Mouse (Mus musculus) gastrocnemius, adult 2 months (tissue): ENCODE measurements around the gene 2210407C18Rik. TPM values are rescaled to one million over a fixed set of nuclear protein-coding genes. Genes with fewer than 3 reads are reported as not detected.

ENCODE experiments used
- DNase-seq: peaks from one replicate; pipeline ENCODE4 v3.0.0; 2022
- H3K27ac ChIP-seq: fragments of 200-600 bp; 2 replicates; pipeline ENCODE4 v1.8.1; 2022; ENCODE audit warnings: mild to moderate bottlenecking
- H3K4me3 ChIP-seq: fragments of 200-600 bp; 2 replicates; pipeline ENCODE4 v1.8.1; 2022; ENCODE audit warnings: mild to moderate bottlenecking, moderate library complexity
- CTCF ChIP-seq: fragments of 200-600 bp; IDR thresholded peaks from 2 replicates; pipeline ENCODE4 v1.8.1; 2022; ENCODE audit warnings: antibody characterized with exemption, mild to moderate bottlenecking, moderate library complexity
- intact Hi-C: fragments of 180-260 bp; cut with DNase I; formaldehyde crosslinking; loops from one replicate; pipeline ENCODE4 v1.15.1; 2025
- total RNA-seq, 2 experiments: library from RNA; stranded (reverse); gene quantifications; 2 replicates each; pipeline ENCODE4 v1.2.3; 2021

The 2210407C18Rik gene
- total RNA-seq, 2 experiments from 2014 or later = 0.22 TPM; not detected in 1

- DNase-seq = peak; percentile 39
- H3K27ac ChIP-seq = no peak overlapping the region
- peak; percentile 81 for TF ChIP-seq CTCF
- H3K4me3 ChIP-seq = no peak overlapping the region
- intact Hi-C loops = loop anchor here (5.0 kb wide), 2 partner anchors 186 to 351 kb away; no protein-coding TSS in a partner anchor
Observed at GRCm38 (mm10) chr11:58587898-58588348, 28.0 kb downstream of the 2210407C18Rik start.

- intact Hi-C loops = no loop called here
- no peak for TF ChIP-seq CTCF
- Histone ChIP-seq H3K4me3 (no peak overlapping the region), H3K27ac (no peak overlapping the region)
- DNase-seq = no peak
Observed at GRCm38 (mm10) chr11:58578636-58579035, 37.2 kb downstream of the 2210407C18Rik start.

GRCm38 (mm10) chr11:58577430-58577829 lies 38.4 kb downstream of the 2210407C18Rik start, which contains the start of gene Olfr325:
Gene Olfr325 (plus strand): TSS chr11:58577730.
- no peak within 1 kb of the TSS for H3K4me3 ChIP-seq
- no peak for TF ChIP-seq CTCF
- no peak within 1 kb of the TSS for H3K27ac ChIP-seq
- intact Hi-C loops = no loop called here
- DNase-seq = no peak

GRCm38 (mm10) chr11:58570405-58570804 lies 45.5 kb downstream of the 2210407C18Rik start, which contains the start of gene Olfr224:
Gene Olfr224 (minus strand): TSS chr11:58570553.
- TF ChIP-seq CTCF = no peak
- DNase-seq = peak; percentile 56
- H3K27ac ChIP-seq = no peak within 1 kb of the TSS
- H3K4me3 ChIP-seq = no peak within 1 kb of the TSS
- intact Hi-C loops = no loop called here

Other genes with a start within 250 kb of the 2210407C18Rik start
- gene Lypd8, start 237.0 kb downstream of the 2210407C18Rik start, total RNA-seq = not detected
- not detected for gene 1810065E05Rik, start 195.0 kb downstream of the 2210407C18Rik start, total RNA-seq
- not detected for gene Gm12253, start 183.5 kb downstream of the 2210407C18Rik start, total RNA-seq
- not detected for gene Lypd9, start 163.2 kb downstream of the 2210407C18Rik start, total RNA-seq
- gene Olfr30, start 153.8 kb downstream of the 2210407C18Rik start, total RNA-seq = not detected
- not detected for gene Olfr332, start 123.5 kb downstream of the 2210407C18Rik start, total RNA-seq
- not detected for gene Olfr331, start 113.5 kb downstream of the 2210407C18Rik start, total RNA-seq
- not detected for gene Olfr330, start 81.2 kb downstream of the 2210407C18Rik start, total RNA-seq
- not detected for gene Olfr329-ps, start 69.7 kb downstream of the 2210407C18Rik start, total RNA-seq
- gene Olfr328, start 60.4 kb downstream of the 2210407C18Rik start, total RNA-seq = not detected
- gene Olfr224, start 45.5 kb downstream of the 2210407C18Rik start, total RNA-seq = not detected
- not detected for gene Olfr325, start 38.3 kb downstream of the 2210407C18Rik start, total RNA-seq
- not detected for gene Olfr324, start 21.0 kb downstream of the 2210407C18Rik start, total RNA-seq
- gene Olfr323, start 14.4 kb upstream of the 2210407C18Rik start, total RNA-seq = not detected
- not detected for gene Trim58, start 24.4 kb upstream of the 2210407C18Rik start, total RNA-seq
- not detected for gene Olfr322, start 42.7 kb upstream of the 2210407C18Rik start, total RNA-seq
- gene Olfr320, start 65.0 kb upstream of the 2210407C18Rik start, total RNA-seq = not detected
- gene Olfr319, start 83.1 kb upstream of the 2210407C18Rik start, total RNA-seq = not detected
- gene Olfr318, start 107.9 kb upstream of the 2210407C18Rik start, total RNA-seq = not detected
- not detected for gene Olfr317, start 123.1 kb upstream of the 2210407C18Rik start, total RNA-seq
- not detected for gene Olfr316, start 136.7 kb upstream of the 2210407C18Rik start, total RNA-seq
- not detected for gene Olfr315, start 157.1 kb upstream of the 2210407C18Rik start, total RNA-seq
- not detected for gene Olfr314, start 166.9 kb upstream of the 2210407C18Rik start, total RNA-seq
- gene Fam183b, start 185.9 kb upstream of the 2210407C18Rik start, total RNA-seq = not detected
- gene Olfr313, start 198.9 kb upstream of the 2210407C18Rik start, total RNA-seq = not detected
- not detected for gene Olfr312, start 213.2 kb upstream of the 2210407C18Rik start, total RNA-seq
- gene Olfr311, start 223.2 kb upstream of the 2210407C18Rik start, total RNA-seq = not detected
- 1 to 10 TPM in 1 of 2 experiments, under 1 TPM in 1; 0.89 to 1.1 TPM for gene Gm12258, start 231.1 kb upstream of the 2210407C18Rik start, total RNA-seq